Mouse (Mus musculus): ENCODE results near the gene Wdr63.

GRCm38 (mm10) chr3:146110916-146111315 is 3.0 kb upstream of the Wdr63 start:
- TF ChIP-seq CTCF (IDR thresholded peaks at IDR 0.05; ENCODE audit: low read depth) (no peak), EP300 (IDR thresholded peaks at IDR 0.05; ENCODE audit: low read depth) (no peak)
